Comparison of ENCODE assay signal across 22 mouse cellular contexts in the genomic region with DNA sequence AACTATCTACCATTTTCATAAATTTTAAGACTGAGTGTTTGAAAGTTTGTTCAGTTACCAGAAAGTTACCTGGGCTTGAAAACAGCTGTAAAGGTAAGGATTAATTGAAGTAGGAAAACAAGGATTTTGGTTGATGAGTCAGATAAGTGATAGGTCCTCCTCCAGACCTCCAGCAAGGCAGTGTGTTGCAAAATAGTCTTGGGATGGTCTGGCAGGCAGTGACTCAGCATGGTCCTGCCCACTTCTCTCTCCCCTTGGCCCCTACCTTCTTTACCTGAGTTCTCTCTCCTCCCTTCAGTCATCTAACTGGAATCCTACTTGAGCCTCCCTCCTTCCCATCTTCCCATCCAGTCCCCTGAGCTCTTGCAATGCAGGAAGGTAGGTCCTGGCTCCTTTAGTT. TPM values are rescaled to one million over a fixed set of nuclear protein-coding genes. Genes with fewer than 3 reads are reported as not detected.
DNase-seq lines count a peak whose midpoint lies in the region; ATAC-seq and TF ChIP-seq lines count a peak whose summit lies in the region.
"Had no signal": no experiment of that assay in that cellular context is flagged by ENCODE, and none has a peak within 500 bp of the region (broad histone marks: within the 10 kb centered on the region; RNA-seq: fewer than 3 reads in every experiment).

No protein-coding gene starts in this region.

- H3K79me2 ChIP-seq in C2C12 (ENCODE audit: control insufficient read depth, insufficient read depth) (peaks cover 33% of the 10 kb centered on the region), myocyte (ENCODE audit: control insufficient read depth, insufficient read depth) (peaks cover 3% of the 10 kb centered on the region)

- H3K4me2 ChIP-seq in myocyte (ENCODE audit: low read depth) = no peak overlapping the region
- H3K4me2 ChIP-seq in liver, postnatal 0 days (ENCODE audit: low read depth, low read length) = no peak overlapping the region
- H3K4me2 ChIP-seq: embryonic facial prominence, embryonic 12.5 days; forebrain, embryonic 13.5 days had no signal

- no peaks in the 10 kb centered on the region for H3K79me3 ChIP-seq in C2C12 (ENCODE audit: low read depth)

- H3K4me3 ChIP-seq in C2C12 (ENCODE audit: insufficient read depth, poor library complexity, severe bottlenecking) (no peak overlapping the region), myocyte (no peak overlapping the region)
- H3K4me3 ChIP-seq in liver, postnatal 0 days (ENCODE audit: low read depth, low read length) = no peak overlapping the region
- H3K4me3 ChIP-seq: embryonic facial prominence, embryonic 10.5 days; embryonic facial prominence, embryonic 12.5 days; forebrain, embryonic 13.5 days had no signal

- no peak overlapping the region for H3K9ac ChIP-seq in liver, postnatal 0 days (replicated peaks)
- H3K9ac ChIP-seq: embryonic facial prominence, embryonic 12.5 days; forebrain, embryonic 13.5 days had no signal

- no peaks in the 10 kb centered on the region for H3K9me3 ChIP-seq in liver, postnatal 0 days (ENCODE audit: low read length)
- H3K9me3 ChIP-seq: embryonic facial prominence, embryonic 10.5 days; embryonic facial prominence, embryonic 12.5 days; forebrain, embryonic 13.5 days; G1E had no signal

- no peak overlapping the region for H3ac ChIP-seq in C2C12 (ENCODE audit: control insufficient read depth, insufficient read length, low read depth)
- no peak overlapping the region for H3ac ChIP-seq in myocyte (ENCODE audit: control insufficient read depth, insufficient read length)

- H3K27me3 ChIP-seq in C2C12 (ENCODE audit: control insufficient read depth, insufficient read depth, insufficient read length) = no peaks in the 10 kb centered on the region
- H3K27me3 ChIP-seq in myocyte (ENCODE audit: control insufficient read depth, insufficient read depth, insufficient read length) = no peaks in the 10 kb centered on the region
- H3K27me3 ChIP-seq in liver, postnatal 0 days (ENCODE audit: insufficient read depth, low read length) = no peaks in the 10 kb centered on the region
- H3K27me3 ChIP-seq: embryonic facial prominence, embryonic 12.5 days; forebrain, embryonic 13.5 days had no signal

- TF ChIP-seq CTCF in C2C12 (IDR thresholded peaks at IDR 0.05; ENCODE audit: control insufficient read depth, insufficient read depth, insufficient read length) = no peak
- no peak for TF ChIP-seq CTCF in liver, postnatal 0 days (IDR thresholded peaks at IDR 0.05; ENCODE audit: low read depth)

- H3K36me3 ChIP-seq in C2C12 (ENCODE audit: control insufficient read depth, insufficient read depth) (no peaks in the 10 kb centered on the region), myocyte (ENCODE audit: control insufficient read depth, insufficient read depth) (no peaks in the 10 kb centered on the region)
- H3K36me3 ChIP-seq in liver, postnatal 0 days (replicated peaks; ENCODE audit: insufficient read depth, low read length) = no peaks in the 10 kb centered on the region
- H3K36me3 ChIP-seq: embryonic facial prominence, embryonic 10.5 days; embryonic facial prominence, embryonic 12.5 days; G1E had no signal

- H3K4me1 ChIP-seq in liver, postnatal 0 days (ENCODE audit: insufficient read depth) = no peaks in the 10 kb centered on the region
- H3K4me1 ChIP-seq: forebrain, embryonic 13.5 days had no signal

- no peak for TF ChIP-seq POLR2A in myocyte (IDR thresholded peaks at IDR 0.05; ENCODE audit: insufficient read length, low read depth)

- no peak for TF ChIP-seq EP300 in liver, postnatal 0 days (IDR thresholded peaks at IDR 0.05; ENCODE audit: low read depth)

- DNase-seq in adrenal gland, adult 2 months = peak; percentile 21
- DNase-seq in adrenal gland, postnatal 4 days (ENCODE audit: low spot score in 2 of 2) = no peak
- DNase-seq in NIH3T3 (ENCODE audit: low read depth) = peak; percentile 58
- DNase-seq in liver, postnatal 0 days = no peak
- DNase-seq in urinary bladder, adult 18-20 months (ENCODE audit: low spot score in 2 of 2) = no peak
- DNase-seq in lung, postnatal 36 days = no peak
- DNase-seq: adrenal gland, adult 8-10 months; adrenal gland, postnatal 14 days; B cell, adult 2 months; cerebellum, adult 11-12 months; cerebellum, adult 2 months; cerebellum, adult 9-10 months; cerebellum, postnatal 10 days; cerebellum, postnatal 25 days had no signal

- no peak overlapping the region for H3K27ac ChIP-seq in liver, postnatal 0 days (ENCODE audit: low read depth)
- H3K27ac ChIP-seq: embryonic facial prominence, embryonic 10.5 days; embryonic facial prominence, embryonic 12.5 days; forebrain, embryonic 13.5 days had no signal

- ATAC-seq in liver, postnatal 0 days = no peak
- ATAC-seq: activated CD4-positive, CD25-positive, alpha-beta regulatory T cell, adult 4 months; forebrain, embryonic 13.5 days; forebrain, embryonic 16.5 days had no signal

TF ChIP-seq in C2C12, 6 proteins besides CTCF, POLR2A, EP300 and RAD21:
- TF ChIP-seq FOSL1 (IDR thresholded peaks at IDR 0.05; ENCODE audit: insufficient read depth, low read length, poor library complexity, severe bottlenecking) (no peak), USF1 (IDR thresholded peaks at IDR 0.05; ENCODE audit: low read depth) (no peak), CEBPB (IDR thresholded peaks at IDR 0.05; ENCODE audit: low read depth) (peak; percentile 71), MYOD1 (IDR thresholded peaks at IDR 0.05; ENCODE audit: control insufficient read depth, insufficient read length, low read depth) (no peak), MAX (IDR thresholded peaks at IDR 0.05) (no peak), MYOG (IDR thresholded peaks at IDR 0.05; ENCODE audit: control insufficient read depth, extremely low read depth, insufficient read length) (no peak)

TF ChIP-seq in myocyte, 11 proteins besides CTCF, POLR2A, EP300 and RAD21:
- TF ChIP-seq TCF12 (IDR thresholded peaks at IDR 0.05; ENCODE audit: insufficient read depth, poor library complexity, severe bottlenecking) (no peak), REST (IDR thresholded peaks at IDR 0.05; ENCODE audit: insufficient read depth, insufficient read length) (no peak), POLR2AphosphoS2 (IDR thresholded peaks at IDR 0.05; ENCODE audit: insufficient read length, low read depth) (no peak), CEBPB (IDR thresholded peaks at IDR 0.05; ENCODE audit: insufficient read depth, poor library complexity, severe bottlenecking) (peak; percentile 41; the same call in 1 of the 2 replicates)

RNA-seq across cellular contexts. Expression of a gene that starts 43.1 kb away (rescaled TPM):
- 10 to 100 TPM; 12.3 to 17.6 TPM for total RNA-seq in adrenal gland, adult 2 months (2021)
- polyA plus RNA-seq in adrenal gland, adult 2 months (2012; rRNA removed) = 20.4 and 26.1 TPM in 2 replicates
- total RNA-seq in adrenal gland, postnatal 4 days (2021) = 10 to 100 TPM; 18.3 to 22.0 TPM
- polyA plus RNA-seq in C2C12 (2012; fragmentation: generic; extraction: Trizol) (15.5 TPM), myocyte (2012; fragmentation: generic; extraction: Trizol) (20.9 TPM)
- 24.0 and 28.2 TPM in 2 replicates for polyA plus RNA-seq in liver, postnatal 0 days (2015; fragmentation: Nextera tagmentation; extraction: Ambion mirVana)

Comparison
In these comparisons a context has a peak if more than half of its experiments do, and no peak if none do; other contexts are left out.
1. DNase-seq: peak in adrenal gland, adult 2 months (single experiment) and NIH3T3 (single experiment); none in adrenal gland, postnatal 4 days (0 of 2), liver, postnatal 0 days (single experiment), urinary bladder, adult 18-20 months (0 of 2) and lung, postnatal 36 days (single experiment).